Mouse (Mus musculus) limb, embryonic 15.5 days (tissue): ENCODE results near the gene Prdx6. TPM values are rescaled to one million over a fixed set of nuclear protein-coding genes. Genes with fewer than 3 reads are reported as not detected.
"Not testable (repeated sequence)": the region's sequence is repeated elsewhere in the genome, so short reads cannot be mapped to it uniquely, and the experiment has no call there.

Experiments used
- ATAC-seq: fragments of 200-750 bp; cut with Nextera tagmentation; 2 replicates; pipeline ENCODE4 v1.8.0; 2017; ENCODE audit warnings: low read depth, moderate TSS enrichment; ENCODE audit not compliant: insufficient number of reproducible peaks, low FRiP score, low TSS enrichment
- H3K27ac ChIP-seq: fragments of 300-500 bp; sonication (generic); 2 replicates; pipeline ENCODE4 v1.5.1; 2015; ENCODE audit warnings: moderate library complexity, mild to moderate bottlenecking, inconsistent platforms
- H3K27me3 ChIP-seq: fragments of 300-500 bp; sonication (generic); 2 replicates; pipeline ENCODE4 v1.6.1; 2015; ENCODE audit warnings: inconsistent platforms
- H3K36me3 ChIP-seq: fragments of 300-500 bp; sonication (generic); 2 replicates; pipeline ENCODE4 v1.6.1; 2015; ENCODE audit warnings: inconsistent platforms
- H3K4me1 ChIP-seq: fragments of 300-500 bp; sonication (generic); 2 replicates; pipeline ENCODE4 v1.6.1; 2015; ENCODE audit warnings: inconsistent platforms
- H3K4me2 ChIP-seq: fragments of 300-500 bp; sonication (generic); 2 replicates; pipeline ENCODE4 v1.6.1; 2015; ENCODE audit warnings: mild to moderate bottlenecking, inconsistent platforms
- H3K4me3 ChIP-seq: fragments of 300-500 bp; sonication (generic); 2 replicates; pipeline ENCODE4 v1.5.1; 2015; ENCODE audit warnings: mild to moderate bottlenecking, inconsistent platforms
- H3K9ac ChIP-seq: fragments of 300-500 bp; sonication (generic); 2 replicates; pipeline ENCODE4 v1.6.1; 2015; ENCODE audit warnings: inconsistent platforms
- H3K9me3 ChIP-seq: fragments of 300-500 bp; sonication (generic); 2 replicates; pipeline ENCODE4 v1.6.1; 2016; ENCODE audit warnings: inconsistent platforms
- WGBS: fragments of 180-500 bp; shearing (Covaris S2); methylation state at CpG from one replicate; pipeline ENCODE4 v1.1.7; 2015; 5-methylcytosine and 5-hydroxymethylcytosine counted together
- polyA plus RNA-seq: library from polyadenylated mRNA; unstranded; fragments of >200 nt; fragmentation: Nextera tagmentation; extraction: Ambion mirVana; gene quantifications from 2 replicates; pipeline ENCODE4 v1.2.1, GENCODE M21; 2015

Gene Prdx6
- polyA plus RNA-seq, 1 experiment from 2014 or later: 325 TPM

- not testable (repeated sequence) for ATAC-seq
- 43% methylated on average over 11 of the region's 11 CpGs for WGBS
Observed at GRCm38 (mm10) chr1:161196364-161196763, 54.7 kb downstream of the Prdx6 start.

DNA sequence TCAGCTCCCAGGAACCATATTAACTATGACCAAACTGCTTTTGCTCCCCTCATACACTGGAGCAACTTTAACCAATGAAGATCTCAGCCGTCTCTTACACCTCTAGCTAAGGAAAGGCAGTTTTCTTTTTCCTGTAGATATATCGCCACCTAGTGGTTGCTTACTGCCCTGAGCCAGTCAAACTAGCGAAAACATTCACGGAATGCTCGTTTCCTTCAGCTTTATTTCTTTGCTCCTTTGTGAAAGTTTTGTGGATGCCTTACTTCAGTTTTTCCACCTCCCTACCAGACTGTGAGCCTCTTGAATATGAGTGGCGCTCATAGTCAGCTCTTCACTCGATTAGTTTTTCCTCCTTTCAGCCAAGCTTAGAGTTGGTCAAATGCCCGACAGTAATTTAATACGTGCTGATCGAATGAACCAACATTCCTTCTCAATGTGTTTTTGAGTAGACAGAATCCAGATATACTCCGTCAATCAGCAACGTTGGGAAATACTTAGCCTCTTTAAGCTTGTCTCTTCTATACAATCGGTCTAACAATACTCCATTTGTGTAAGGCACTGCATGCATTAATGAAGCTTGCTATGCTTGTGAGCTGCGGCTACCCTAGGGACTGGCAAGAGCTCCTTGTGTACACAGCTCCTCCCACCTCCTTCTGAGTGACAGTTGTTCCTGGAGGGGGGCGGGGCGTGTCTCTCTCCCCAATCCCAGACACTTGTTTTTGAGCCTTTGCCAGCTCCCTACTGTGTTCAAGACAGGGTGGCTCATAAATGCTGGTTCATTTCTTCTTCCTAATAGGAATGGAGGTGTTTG, 55.3 kb downstream of the Prdx6 start:
- Histone ChIP-seq H3K4me3 (peak overlapping the region; percentile 46), H3K4me1 (peaks cover 6% of the 10 kb centered on the region; the same call in 1 of the 2 replicates), H3K27ac (peak overlapping the region; percentile 87), H3K4me2 (peak overlapping the region; percentile 57), H3K9ac (peak overlapping the region; percentile 23; the same call in 1 of the 2 replicates), H3K9me3 (no peaks in the 10 kb centered on the region), H3K27me3 (0 out of 2 replicates have a peak, but pooled peaks cover 3% of the 10 kb centered on the region), H3K36me3 (no peaks in the 10 kb centered on the region)
- WGBS: 2% methylated on average over 16 of the region's 16 CpGs
- ATAC-seq: peak; percentile 86

More at GRCm38 (mm10) chr1:161196364-161196763, 54.7 kb downstream of the Prdx6 start:
- H3K9me3 ChIP-seq, H3K27me3 ChIP-seq, H3K36me3 ChIP-seq, H3K9ac ChIP-seq, H3K4me1 ChIP-seq: not testable (repeated sequence)
- H3K27ac ChIP-seq: peak overlapping the region; percentile 87
- H3K4me3 ChIP-seq: peak overlapping the region; percentile 46
- H3K4me2 ChIP-seq: peak overlapping the region; percentile 57

DNA sequence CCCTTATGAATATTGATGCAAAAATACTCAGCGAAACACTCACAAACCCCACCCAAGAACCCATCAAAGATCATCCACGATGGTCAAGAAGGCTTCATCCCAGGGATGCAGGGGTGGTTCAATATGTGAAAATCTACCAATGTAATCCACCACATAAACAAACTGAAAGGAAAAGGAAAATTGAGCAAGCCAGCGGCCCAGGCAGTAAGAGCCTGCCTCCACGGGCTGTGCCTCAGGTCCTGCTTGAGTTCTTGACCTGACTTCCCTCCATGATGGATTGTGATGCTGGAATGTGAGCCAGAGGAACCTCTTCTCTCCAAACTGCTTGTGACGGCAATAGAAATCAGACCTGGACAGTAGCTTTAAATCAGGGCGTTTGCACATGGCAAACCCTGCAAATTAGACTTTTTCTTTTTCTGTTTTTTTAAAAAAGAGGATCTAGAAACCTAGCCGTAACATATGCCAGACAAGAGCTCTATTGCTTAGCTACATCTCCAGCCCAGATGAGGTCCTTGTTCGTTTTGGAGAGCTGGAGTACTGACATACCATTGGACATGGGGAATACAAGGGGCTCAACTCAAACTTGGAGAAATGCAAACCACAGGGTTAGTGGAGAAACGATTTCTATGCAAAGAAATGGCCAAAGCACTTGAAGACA, 60.6 kb downstream of the Prdx6 start:
- Histone ChIP-seq H3K4me2 (no peak overlapping the region), H3K4me3 (no peak overlapping the region), H3K36me3 (no peaks in the 10 kb centered on the region), H3K9me3 (no peaks in the 10 kb centered on the region), H3K4me1 (peaks cover 5% of the 10 kb centered on the region; the same call in 1 of the 2 replicates), H3K27ac (no peak overlapping the region), H3K27me3 (0 out of 2 replicates have a peak, but pooled peaks cover 3% of the 10 kb centered on the region), H3K9ac (no peak overlapping the region)
- no peak for ATAC-seq
- WGBS: 72% methylated on average over 9 of the region's 9 CpGs

Other genes starting within 250 kb of the Prdx6 start
- 7.9 and 8.4 TPM in 2 replicates for gene Zbtb37, start 216.4 kb downstream of the Prdx6 start, polyA plus RNA-seq
- 26.2 and 26.7 TPM in 2 replicates for gene Dars2, start 180.6 kb downstream of the Prdx6 start, polyA plus RNA-seq
- gene Cenpl, start 180.5 kb downstream of the Prdx6 start, polyA plus RNA-seq: 25.5 and 26.4 TPM in 2 replicates
- gene Klhl20, start 119.7 kb downstream of the Prdx6 start, polyA plus RNA-seq: 17.3 and 17.9 TPM in 2 replicates
- 0.70 and 1.7 TPM in 2 replicates for gene Ankrd45, start 108.5 kb downstream of the Prdx6 start, polyA plus RNA-seq
- not detected in 2 replicates for gene Tex50, start 91.9 kb downstream of the Prdx6 start, polyA plus RNA-seq
- 0.08 and 0.12 TPM in 2 replicates for gene Tnfsf4, start 144.2 kb upstream of the Prdx6 start, polyA plus RNA-seq
- gene Tnfsf18, start 243.4 kb upstream of the Prdx6 start, polyA plus RNA-seq: 0.18 and 0.19 TPM in 2 replicates